Mouse (Mus musculus) G1E (cell line): ENCODE data around the gene Nova2.

ENCODE experiments used
- CTCF ChIP-seq: IDR thresholded peaks from 2 replicates; pipeline ENCODE4 v1.5.1; 2012; ENCODE audit warnings: low read depth, low read length, inconsistent platforms, mixed read lengths
- GATA1 ChIP-seq: IDR thresholded peaks from 2 replicates; pipeline ENCODE4 v1.6.1; 2012; ENCODE audit warnings: borderline replicate concordance, low read length, inconsistent platforms, mixed read lengths
- TAL1 ChIP-seq: conservative IDR thresholded peaks from 2 replicates; pipeline ENCODE4 v1.6.1; 2012; ENCODE audit warnings: low read depth, low read length, inconsistent platforms, mixed read lengths

- TF ChIP-seq CTCF: no peak
- TF ChIP-seq GATA1: no peak
- no peak for TF ChIP-seq TAL1
Observed at GRCm38 (mm10) chr7:18893009-18893408, 32.7 kb upstream of the Nova2 start.
